Mouse (Mus musculus) cerebellum, postnatal 14 days (tissue): ENCODE data around the gene Atp8b5.

Experiments
- DNase-seq, 2 experiments: peaks; one replicate each; pipeline ENCODE4 v3.0.0; 2021; ENCODE audit warnings: mixed read lengths in 2 of 2

Gene Atp8b5

GRCm38 (mm10) chr4:43416071-43416490 is 149.1 kb downstream of the Atp8b5 start:
- DNase-seq = no peak

GRCm38 (mm10) chr4:43417269-43418062 is 150.5 kb downstream of the Atp8b5 start:
- DNase-seq = no peak

GRCm38 (mm10) chr4:43418450-43418849 is 151.5 kb downstream of the Atp8b5 start:
- DNase-seq = no peak

GRCm38 (mm10) chr4:43418973-43419656 is 152.2 kb downstream of the Atp8b5 start:
- DNase-seq = no peak

- no peak for DNase-seq
Observed at GRCm38 (mm10) chr4:43419801-43420281, 152.9 kb downstream of the Atp8b5 start.

GRCm38 (mm10) chr4:43420305-43420704 is 153.3 kb downstream of the Atp8b5 start:
- DNase-seq = peak; percentile 84 to 87

- no peak for DNase-seq
Observed at GRCm38 (mm10) chr4:43421632-43422240, 154.8 kb downstream of the Atp8b5 start.
